Mouse (Mus musculus): Measurements from ENCODE around the gene Vgf.

The Vgf gene

GRCm38 (mm10) chr5:137030416-137030810, 4.2 kb downstream of the Vgf start:
- no peak for DNase-seq (ENCODE audit: low spot score)

GRCm38 (mm10) chr5:137031076-137032032, 5.2 kb downstream of the Vgf start:
- no peak for DNase-seq (ENCODE audit: low spot score)

DNA sequence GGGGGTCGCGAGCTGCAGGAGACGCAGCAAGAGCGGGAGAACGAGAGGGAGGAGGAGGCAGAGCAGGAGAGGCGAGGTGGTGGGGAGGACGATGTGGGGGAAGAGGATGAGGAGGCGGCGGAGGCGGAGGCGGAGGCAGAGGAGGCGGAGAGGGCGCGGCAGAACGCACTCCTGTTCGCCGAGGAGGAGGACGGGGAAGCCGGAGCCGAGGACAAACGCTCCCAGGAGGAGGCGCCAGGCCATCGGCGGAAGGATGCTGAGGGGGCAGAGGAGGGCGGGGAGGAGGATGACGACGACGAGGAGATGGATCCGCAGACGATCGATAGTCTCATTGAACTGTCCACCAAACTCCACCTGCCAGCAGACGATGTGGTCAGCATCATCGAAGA, 5.8 kb downstream of the Vgf start:
- no peak for DNase-seq (ENCODE audit: low spot score)

GRCm38 (mm10) chr5:137032641-137033074, 6.5 kb downstream of the Vgf start:
- peak; percentile 79 for DNase-seq (ENCODE audit: low spot score)

GRCm38 (mm10) chr5:137036211-137036610, 10.0 kb downstream of the Vgf start:
- DNase-seq (ENCODE audit: low spot score), result no peak

- no peak for DNase-seq (ENCODE audit: low spot score)
These were observed 13.3 kb downstream of the Vgf start for GRCm38 (mm10) chr5:137039453-137039852.

GRCm38 (mm10) chr5:137041442-137041841, 15.2 kb downstream of the Vgf start:
- no peak for DNase-seq (ENCODE audit: low spot score)

DNA sequence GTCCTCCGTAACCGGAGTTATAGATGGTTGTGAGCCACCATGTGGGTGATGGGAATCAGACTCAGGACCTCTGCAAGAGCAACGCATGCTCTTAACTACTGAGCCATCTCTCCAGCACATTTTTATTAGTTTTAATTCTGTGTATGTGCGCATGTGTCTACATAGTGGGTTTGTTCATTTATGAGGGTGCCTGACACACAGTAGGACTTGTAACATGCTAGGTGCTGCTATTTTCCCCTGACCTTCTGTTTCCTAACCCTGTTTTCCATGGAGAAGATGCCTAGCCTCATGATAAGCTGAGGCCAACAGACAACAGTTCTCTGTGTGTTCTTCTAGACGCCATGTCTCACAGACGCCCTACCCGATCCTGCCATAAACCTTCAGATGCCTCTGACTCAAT, 17.8 kb downstream of the Vgf start:
- DNase-seq (ENCODE audit: low spot score), result no peak

DNA sequence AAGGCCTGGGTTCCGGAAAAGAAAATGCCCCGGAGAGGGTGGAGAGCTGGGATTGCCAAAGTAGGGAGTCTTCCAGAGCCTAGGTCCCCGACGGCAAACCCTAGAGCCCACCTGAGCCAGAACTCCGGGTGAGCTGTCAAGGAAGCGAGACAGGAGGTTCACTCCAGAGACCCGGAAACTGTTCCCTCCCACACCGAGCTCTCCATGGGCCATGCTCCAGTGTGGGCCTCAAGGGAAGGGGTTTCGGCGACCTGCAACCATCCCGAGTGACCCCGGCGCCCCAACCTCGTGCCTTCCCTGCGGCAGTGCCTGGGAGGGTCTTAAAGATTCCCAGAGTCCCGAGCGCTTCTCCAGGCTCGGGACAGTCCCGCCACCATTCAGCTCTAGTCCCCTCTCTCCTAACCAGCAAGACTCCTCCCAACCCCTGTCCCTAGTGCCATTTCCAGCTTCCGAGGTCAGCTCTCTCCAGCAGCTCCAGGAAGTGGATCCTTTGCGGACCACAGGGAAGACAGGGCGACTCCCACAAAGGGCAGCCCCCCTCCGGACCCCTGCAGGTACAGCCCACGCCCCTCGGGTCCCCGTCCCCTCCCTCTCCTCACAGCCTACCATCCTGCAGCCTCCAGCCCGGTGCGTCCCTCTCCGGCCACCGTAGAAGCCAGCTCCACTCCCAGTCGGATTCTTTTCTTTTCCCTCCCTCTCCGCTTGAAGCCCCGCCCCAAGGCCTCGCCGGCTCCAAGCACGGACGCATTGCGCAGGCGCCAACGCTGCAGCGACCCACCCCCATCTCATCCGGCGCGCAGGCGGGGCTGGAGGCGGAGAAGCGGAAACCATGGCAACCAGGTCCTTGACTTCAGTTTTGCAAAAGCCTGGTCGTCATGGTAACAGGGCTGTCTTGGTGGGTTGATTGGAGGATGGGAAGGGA, 19.5 kb downstream of the Vgf start, which contains the start of gene Ap1s1:
Ap1s1 (minus strand) TSS at position 734 of the 922 bp plus-strand sequence.
- DNase-seq (ENCODE audit: low spot score), result peak; percentile 83

DNA sequence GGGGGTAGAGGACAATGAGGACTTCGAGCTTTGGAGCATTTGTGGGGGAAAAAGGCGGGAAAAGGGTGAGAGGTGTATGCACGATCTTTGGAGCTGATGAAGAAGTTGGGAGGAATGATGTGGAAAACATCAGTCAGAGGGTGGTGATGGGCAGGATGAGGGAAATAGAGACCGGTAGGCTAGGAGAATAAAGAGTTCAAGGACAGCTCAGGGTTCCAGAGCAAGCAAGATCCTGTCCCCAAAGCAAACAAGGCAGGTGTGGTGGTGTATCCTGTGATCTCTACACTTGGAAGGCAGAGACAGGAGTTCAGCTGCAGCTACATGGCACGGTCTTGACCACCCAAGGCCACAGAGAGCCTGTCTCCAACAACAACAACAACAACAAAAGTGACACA, 20.1 kb downstream of the Vgf start:
- no peak for DNase-seq (ENCODE audit: low spot score)

DNA sequence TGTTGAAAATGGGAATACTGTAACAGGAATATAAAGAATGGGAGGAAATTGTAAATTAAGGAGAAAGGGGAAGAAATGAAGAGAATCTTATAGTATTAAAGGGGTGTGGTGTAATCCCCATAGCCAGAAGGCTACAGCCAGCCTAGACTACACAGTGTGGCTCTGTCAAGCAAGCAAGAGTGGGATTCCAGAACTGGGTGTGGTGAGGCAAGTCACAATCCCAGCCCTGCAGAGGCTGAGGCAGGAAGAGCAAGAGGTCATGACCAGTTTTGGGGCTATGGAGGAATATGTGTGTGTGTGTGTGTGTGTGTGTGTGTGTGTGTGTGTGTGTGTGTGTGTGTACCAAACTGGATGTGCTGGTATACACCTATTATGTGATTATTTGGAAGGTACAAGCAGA, 20.8 kb downstream of the Vgf start:
- no peak for DNase-seq (ENCODE audit: low spot score)

GRCm38 (mm10) chr5:137051125-137051524, 24.9 kb downstream of the Vgf start:
- no peak for DNase-seq (ENCODE audit: low spot score)

DNA sequence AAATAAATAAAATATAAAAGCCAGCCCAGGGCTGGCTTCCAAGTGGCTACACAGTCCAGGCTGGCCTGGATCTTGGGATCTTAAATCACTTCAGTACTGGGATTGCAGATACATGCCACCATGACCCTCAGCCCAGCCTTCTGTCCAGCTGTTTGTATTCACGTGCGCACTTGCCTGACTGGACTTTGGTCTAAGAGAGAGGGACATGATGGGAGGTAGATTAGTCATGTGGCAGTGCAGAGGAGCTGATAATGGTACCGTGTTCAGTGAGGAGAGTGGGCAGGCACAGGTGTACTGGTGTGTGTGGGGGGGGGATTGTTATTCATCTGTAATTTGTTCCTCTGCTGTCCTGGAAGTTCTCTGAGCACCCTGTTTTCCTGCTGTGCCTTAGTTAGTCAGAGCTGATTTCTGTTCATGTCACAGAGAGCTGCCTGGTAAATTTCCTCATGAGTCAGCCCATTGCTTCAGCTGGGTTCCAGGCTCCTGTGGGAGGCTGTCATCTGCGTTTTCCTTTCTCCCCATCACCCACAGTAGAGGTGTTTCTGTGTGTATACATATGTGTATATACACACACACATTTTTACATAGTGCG, 25.8 kb downstream of the Vgf start:
- no peak for DNase-seq (ENCODE audit: low spot score)

- DNase-seq (ENCODE audit: low spot score), result no peak
These were observed 28.1 kb downstream of the Vgf start for GRCm38 (mm10) chr5:137054299-137054698.

DNA sequence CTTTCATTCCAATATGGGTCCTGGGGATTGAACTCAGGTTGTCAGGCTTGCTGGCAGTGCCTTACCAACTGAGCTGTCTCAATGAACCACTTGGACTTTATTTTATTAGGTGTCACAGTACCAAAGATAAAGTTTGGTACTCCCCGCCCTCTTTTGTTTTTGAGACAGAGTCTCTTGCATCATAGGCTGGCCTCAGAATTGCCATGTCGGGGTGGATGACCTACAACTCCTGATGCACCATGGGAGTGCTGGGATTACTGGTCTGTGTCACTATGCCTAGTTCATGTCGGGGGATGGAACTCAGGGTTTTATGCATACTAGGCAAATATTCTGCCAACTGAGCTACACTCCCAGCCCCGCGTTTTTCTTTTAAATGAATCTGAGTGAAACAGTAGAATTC, 28.7 kb downstream of the Vgf start:
- DNase-seq (ENCODE audit: low spot score), result no peak

DNA sequence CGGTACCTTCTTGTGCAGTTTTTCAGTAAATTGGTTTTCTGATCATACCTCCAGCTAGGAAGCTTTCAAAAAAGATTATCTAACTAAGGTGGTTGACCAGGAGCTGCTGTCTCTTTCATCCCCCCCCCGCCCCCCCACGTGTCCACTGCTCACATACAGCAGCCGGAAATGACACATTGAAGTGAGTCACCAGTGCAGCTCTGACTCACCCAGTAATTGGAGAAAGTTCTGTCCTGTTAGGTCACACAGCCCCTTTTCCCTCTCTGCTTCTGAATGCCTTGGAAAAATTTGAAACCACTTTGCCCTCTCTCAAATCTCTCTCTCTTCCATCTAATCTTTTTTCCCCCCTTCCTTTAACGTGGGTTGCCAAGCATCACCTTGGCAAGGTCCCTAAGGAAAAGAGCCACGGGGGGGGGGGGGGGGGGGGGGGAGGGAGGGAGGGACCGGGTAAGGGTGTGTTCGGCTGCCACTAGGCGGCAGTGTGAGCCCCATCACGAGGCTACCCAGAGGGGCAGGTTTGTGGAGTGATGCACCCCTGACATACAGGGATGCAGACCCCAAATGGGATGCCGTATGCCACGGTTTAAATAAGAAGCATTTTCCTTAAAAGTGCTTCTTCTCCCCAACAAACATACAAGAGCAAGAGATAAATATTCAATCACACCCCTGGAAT, 35.8 kb downstream of the Vgf start:
- DNase-seq (ENCODE audit: low spot score), result no peak

DNA sequence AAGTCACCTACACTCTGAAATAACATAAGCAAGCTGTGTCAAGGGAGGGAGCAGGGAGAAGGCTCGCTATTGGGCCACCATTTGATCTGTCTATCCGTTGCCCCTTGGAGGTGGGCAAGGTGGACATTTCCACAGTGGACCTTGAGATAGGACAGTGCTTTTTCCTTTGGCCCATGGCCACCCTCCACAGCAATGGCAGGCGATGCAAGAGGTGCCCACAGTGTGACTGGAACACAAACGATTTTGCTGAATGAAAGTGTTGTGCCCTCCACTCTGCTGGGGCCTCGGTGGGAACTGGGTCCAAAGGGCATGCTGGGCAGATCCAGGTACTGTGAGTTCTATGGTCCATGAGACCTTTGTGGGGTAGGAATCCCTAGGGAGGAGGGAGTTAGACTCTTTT, 36.4 kb downstream of the Vgf start:
- DNase-seq (ENCODE audit: low spot score), result no peak

DNA sequence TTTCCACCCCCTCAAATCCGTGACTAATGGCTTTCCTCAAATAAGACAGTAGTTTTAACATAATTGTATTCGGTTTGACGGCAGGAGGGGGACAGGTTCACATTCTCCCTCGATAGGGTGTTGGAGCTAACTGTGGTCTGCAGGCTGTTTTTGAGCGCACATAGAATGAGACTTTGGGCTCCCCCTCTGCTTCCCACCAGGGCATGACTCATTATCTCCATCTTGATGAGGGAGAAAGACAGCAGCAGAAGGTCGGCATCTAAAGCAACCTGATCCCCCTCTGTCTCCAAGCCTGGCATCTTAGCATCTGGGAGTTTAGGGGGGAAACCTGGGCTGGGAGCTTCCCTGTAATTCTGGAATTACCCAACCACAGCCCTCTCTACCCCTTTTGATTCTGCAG, 39.3 kb downstream of the Vgf start:
- DNase-seq (ENCODE audit: low spot score), result no peak

DNA sequence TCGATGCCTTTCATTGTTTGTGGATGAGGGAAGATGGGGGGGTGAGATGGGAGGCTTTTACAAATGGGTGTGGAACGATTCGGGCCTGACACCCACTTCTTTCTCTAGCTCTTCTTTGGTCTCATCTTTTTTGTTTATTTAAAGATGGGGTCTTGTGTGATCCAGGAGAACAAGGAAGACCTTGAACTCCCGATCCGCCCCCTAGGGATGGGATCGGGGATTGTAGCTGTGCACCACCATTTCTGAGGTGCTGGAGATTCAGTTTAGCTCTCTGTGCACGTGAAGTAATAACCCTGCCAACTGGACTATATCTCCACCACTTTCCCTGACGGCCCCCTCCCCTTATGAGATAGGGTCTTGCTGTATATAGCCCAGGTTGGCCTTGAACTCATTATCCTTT, 39.7 kb downstream of the Vgf start:
- no peak for DNase-seq (ENCODE audit: low spot score)

- DNase-seq (ENCODE audit: low spot score), result no peak
These were observed 42.5 kb downstream of the Vgf start for GRCm38 (mm10) chr5:137068711-137069110.

GRCm38 (mm10) chr5:137070881-137071605, 44.9 kb downstream of the Vgf start:
- no peak for DNase-seq (ENCODE audit: low spot score)
